Mouse (Mus musculus): ENCODE data around the gene Rbfox3.

The Rbfox3 gene

DNA sequence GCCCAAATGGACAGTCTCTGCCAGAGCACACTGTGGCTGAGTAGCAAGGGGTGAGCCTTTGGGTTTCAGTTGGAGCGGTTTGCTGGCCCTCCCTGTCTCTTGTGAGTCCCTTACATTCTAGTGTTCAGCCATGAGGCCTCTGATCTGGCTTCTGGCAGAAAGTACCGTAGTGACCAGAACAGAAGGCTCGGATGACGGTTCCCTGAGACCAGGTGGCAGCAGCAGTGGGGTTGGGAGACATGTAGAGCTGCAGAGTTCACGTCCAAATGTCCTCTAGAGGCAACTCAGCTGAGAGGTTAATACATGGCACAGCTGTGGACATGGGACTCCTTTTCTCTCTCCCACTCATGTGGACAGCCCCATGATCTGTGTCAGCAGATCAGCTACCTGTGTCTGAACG, 404.3 kb downstream of the Rbfox3 start:
- DNase-seq (ENCODE audit: low read depth) = no peak

DNA sequence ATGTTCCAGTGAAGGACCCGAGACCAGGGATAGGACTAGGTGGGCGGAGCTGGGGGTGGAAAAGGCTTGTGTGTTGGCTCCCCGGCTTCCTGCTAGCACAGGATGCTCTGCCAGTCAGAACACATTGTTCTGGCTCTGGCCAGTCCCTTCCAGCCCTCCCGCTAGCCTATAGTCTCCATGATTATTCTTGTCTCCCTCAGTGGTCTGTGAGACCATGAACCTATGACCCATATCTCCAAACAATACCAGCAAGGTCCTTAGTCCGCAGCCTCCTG, 407.3 kb downstream of the Rbfox3 start:
- DNase-seq (ENCODE audit: low read depth) = no peak

GRCm38 (mm10) chr11:118503418-118504179, 407.8 kb downstream of the Rbfox3 start:
- no peak for DNase-seq (ENCODE audit: low read depth)

DNA sequence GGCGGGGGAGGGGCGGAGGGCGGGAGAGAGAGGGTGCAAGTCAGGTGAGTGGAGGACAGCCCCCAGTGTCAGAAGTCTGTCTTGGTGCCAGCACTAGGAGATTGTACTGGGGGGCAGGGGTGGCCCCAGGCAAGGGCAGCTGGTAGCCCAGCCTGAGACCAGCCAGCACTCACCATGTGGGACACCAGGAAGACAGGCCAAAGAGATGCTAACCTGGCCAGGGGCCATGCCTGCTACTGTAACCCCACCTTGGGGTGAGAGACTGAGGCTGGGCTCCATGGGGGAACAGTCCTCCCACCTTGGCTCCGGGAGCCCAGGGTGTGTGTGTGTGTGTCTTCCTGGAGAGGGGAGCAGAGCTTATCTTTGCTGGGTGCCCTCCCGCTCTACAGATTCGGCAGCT, 408.4 kb downstream of the Rbfox3 start:
- DNase-seq (ENCODE audit: low read depth) = no peak

GRCm38 (mm10) chr11:118496066-118496689, 415.2 kb downstream of the Rbfox3 start:
- DNase-seq (ENCODE audit: low read depth) = no peak

- DNase-seq (ENCODE audit: low read depth) = no peak
Observed at GRCm38 (mm10) chr11:118495065-118495464, 416.3 kb downstream of the Rbfox3 start.

DNA sequence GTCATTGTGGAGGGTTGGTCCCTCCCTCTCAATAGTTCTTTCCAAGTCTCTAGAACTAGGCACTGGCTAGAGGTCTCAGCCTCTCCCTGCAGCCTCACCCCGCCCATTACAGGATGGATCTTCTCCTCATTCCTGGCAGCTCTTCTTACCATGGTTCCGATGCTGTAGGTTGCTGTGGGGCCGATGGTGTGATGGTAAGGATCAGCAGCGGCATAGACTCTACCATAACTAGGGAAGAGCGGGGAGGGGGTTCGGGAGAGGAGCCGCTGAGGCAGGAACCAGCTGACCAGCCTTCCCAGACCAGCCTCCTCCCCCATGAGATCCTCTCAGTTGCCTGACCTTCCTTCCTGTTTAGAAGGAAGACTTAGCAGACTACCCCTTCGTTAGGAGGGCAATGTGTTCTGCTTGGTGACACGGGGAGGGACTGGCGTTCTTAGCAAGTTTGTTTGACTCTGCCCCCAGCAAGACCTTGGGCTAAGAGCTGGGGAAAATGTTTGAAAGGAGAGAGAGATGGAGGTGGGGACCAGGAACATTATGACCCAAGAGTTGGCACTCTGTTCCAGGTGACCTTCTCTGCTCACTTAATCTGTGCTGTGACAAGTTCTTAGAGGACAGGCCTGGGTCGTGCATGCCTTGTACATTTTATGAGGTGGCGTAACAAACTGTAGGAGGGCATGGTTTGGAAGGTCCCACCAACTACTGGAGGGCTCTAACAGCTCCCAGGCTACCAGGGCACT, 417.2 kb downstream of the Rbfox3 start:
- DNase-seq (ENCODE audit: low read depth) = no peak

DNA sequence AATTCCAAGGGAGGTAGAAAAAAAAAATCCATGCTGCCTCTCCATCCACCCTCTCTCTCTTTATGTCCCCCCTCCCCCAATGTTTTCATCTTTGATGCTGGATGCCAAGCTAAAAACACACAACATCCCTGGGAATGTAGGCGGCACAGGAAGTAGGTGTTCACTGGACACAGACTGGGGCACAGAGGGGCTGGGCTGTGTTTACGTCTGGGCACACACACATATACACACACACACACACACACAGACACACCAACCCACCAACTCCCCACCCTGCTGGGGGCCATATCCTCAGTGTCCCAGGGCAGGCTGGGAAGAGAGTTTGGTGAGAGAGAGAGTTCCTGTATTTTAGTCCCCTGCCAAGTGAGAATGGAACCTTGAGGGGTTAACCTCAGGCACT, 417.9 kb downstream of the Rbfox3 start:
- DNase-seq (ENCODE audit: low read depth) = no peak

GRCm38 (mm10) chr11:118491230-118491629, 420.2 kb downstream of the Rbfox3 start:
- DNase-seq (ENCODE audit: low read depth) = no peak

DNA sequence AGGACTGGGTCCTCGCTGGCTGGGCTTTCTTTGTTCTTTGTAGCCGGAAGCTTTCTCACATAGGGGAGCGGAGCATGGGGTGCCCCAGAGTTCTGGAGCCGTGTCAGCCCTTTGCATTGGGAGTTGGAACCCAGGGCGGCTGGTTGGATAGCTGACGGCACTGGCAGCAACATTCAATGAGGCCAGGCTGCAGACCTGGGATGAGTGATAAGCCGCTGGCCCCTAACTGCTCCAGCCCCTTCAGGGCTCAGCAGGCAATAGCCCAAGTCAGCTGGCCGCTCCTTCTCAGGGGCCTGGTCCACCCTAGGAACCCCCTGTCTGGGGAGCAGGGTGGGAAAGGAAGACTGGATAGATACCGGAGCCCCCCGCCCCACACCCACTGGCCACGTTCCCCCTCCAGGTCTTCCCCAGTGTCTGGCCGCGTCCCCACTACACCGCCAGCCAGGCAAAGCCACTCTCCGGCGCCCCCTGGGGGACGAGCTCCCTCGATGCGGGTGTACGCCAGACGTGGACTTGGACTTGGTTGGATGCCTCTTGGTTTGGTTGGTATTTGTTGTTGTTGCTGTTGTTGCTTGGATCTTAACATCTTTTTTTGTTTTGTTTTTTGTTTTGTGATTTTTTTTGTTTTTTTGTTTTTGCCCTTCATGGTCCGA, 420.7 kb downstream of the Rbfox3 start:
- DNase-seq (ENCODE audit: low read depth) = peak; percentile 59

GRCm38 (mm10) chr11:118488907-118489270, 422.5 kb downstream of the Rbfox3 start:
- DNase-seq (ENCODE audit: low read depth) = no peak

GRCm38 (mm10) chr11:118488191-118488906, 423.0 kb downstream of the Rbfox3 start:
- DNase-seq (ENCODE audit: low read depth) = peak; percentile 34

DNA sequence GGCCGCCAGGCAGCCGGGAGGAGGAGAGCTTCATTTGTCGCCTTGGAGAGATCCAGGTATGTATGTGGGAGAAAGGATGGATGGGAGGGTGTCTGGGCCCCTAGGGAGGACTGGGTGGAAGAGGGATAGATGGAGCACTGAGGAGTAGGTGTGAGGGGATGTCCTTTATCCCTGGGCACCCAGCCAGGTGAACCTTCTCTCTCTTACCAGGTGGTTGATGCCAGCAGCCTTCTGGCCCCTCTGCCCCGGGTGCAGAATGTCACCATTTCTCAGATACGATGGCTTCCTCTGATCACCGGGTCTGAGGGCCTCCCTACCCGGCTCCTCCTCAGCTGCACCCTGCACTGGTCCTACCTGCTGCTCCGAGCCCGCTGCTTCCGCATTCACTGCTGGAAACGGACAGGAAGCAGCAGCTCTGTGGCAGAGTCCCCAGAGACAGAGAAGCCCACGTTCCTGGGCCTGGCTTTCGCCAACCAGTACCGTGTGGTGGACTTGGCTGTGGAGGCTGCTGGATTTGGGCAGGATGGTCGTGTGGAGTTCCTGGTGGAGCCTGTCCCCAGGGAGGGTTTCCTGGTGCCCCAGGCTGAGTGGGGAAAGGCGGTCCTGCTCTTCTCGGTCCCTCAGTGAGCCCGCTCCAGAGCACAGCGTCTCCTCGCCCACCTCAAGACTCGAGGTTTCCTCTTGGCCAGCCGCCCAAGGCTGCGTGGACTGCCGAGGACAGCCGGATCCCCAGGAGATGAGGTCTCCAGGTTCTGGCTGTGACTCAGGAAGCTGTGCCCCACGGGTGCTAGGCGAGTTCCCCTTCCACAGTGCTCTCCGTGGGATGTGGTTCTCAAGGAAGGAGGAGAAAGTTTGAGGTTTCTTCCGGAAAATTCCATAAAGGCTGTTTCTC, 424.3 kb downstream of the Rbfox3 start:
- no peak for DNase-seq (ENCODE audit: low read depth)

DNA sequence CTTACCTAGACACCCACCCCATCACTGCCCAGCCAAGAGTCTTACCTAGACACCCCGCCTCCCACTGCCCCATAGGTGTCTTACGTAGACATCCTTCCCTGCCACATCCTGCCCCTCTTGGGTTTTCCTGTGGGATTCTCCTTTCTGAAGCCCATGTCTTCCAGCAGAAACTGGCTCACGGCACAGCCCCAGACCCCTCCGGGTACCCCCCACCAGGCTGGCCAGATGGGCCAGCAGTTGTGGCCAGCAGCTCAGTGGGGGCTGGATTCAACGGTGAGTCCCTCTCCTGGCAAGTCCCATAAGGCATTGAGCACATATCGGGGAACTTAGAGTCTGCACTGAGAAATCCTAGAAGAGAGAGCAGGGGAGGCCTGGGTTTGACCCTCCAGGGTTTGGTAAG, 425.1 kb downstream of the Rbfox3 start:
- DNase-seq (ENCODE audit: low read depth) = no peak

DNA sequence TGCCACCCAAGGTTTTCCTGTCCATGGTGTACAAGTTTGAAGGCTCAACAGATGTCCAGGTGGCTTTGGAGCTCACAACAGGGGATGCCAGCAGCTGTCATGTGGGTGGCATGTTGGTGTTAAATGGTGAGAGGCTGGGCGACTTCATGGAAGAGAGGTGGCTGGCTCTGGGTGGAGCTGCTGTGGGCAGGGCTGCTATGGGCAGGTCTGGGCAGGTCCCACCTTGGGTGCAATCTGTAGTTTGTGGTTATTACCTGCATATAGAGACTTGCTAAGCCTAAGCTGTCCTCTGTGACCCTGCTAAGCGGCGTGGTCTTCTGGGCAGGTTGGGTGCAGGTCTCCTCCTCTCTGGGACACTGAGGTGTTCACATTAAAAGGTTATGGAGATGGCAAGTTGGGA, 425.6 kb downstream of the Rbfox3 start:
- no peak for DNase-seq (ENCODE audit: low read depth)

DNA sequence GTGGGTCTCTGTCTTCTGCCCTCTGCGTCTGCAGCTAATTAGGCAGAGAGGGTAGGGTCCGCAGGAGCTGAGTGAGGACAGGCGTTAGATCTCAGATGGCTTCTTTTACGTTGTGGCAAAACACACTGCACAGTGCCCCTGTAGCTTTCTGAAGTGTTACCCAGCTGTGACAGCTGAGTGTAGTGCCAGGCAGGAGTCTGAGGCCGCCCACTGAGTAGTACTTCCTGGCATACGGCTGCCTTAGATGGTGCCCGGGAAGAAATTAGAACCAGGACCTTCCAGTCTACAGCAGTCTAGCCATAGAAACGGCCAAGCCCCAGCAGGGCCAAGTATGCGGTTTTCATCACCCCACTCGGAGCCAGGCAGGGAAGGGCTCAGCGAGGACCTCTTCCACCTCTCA, 426.1 kb downstream of the Rbfox3 start:
- DNase-seq (ENCODE audit: low read depth) = no peak

- DNase-seq (ENCODE audit: low read depth) = no peak
Observed at GRCm38 (mm10) chr11:118484169-118484568, 427.2 kb downstream of the Rbfox3 start.

GRCm38 (mm10) chr11:118481751-118482150, 429.6 kb downstream of the Rbfox3 start:
- no peak for DNase-seq (ENCODE audit: low read depth)

DNA sequence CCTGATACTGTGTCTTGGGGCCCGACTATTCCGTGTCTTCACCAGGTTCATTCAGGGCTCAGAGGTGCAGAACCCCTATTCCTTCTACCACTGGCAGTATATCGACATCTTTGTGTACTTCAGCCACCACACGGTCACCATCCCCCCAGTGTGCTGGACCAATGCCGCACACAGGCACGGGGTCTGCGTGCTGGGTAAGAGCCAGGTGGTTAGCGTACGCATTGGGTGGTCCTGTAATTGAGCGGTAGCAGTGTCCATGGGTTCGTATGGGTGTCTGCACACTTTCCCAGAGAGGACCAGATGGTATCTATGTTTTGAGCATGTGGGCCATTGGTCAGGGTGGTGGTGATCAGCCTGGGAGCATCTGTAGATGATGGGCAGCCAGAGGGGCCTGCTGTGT, 430.2 kb downstream of the Rbfox3 start:
- DNase-seq (ENCODE audit: low read depth) = no peak

DNA sequence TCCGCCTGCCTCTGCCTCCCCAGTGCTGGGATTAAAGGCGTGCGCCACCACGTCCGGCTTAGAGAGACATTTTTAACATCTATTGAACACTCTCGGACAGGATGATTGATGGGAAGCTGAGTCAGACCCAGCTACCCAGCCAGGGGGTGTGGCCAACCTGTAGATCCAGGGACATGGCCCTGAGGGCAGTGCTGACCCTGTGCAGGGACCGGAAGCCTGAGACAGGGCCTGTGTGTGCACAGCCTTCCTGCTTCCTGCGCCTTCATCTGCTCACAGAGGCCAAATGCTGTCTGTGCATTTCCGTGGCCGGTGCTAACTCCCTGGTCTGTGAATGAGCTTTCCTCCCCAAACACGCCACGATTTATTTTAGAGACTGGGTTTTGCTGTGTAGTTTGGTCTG, 431.6 kb downstream of the Rbfox3 start:
- no peak for DNase-seq (ENCODE audit: low read depth)

Data from NIH3T3 (cell line).